Mouse (Mus musculus): ENCODE measurements around the gene Klhl10.

DNA sequence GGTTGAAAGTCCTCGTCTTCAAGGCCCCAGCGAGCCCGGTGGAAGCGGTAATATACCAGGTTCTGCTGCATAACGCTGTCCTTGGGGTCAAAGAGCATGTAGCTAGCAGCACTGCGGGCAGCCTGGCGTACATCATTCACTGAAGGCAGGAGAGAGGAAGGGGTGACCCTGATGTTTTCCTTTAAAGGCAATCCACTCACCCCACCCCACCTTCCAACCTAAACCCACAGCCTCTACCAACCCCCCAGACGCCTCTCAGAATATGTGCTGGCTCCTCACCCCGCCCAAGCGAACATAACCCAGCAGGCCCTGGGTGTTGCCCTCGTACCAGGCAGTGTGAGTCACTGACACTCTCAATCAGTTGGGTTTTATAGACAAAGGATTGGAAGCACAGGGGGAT, 30.0 kb upstream of the Klhl10 start:
- TF ChIP-seq CHD1 (IDR thresholded peaks at IDR 0.05; ENCODE audit: low read depth, low read length): no peak
- no peak for TF ChIP-seq MEF2A (IDR thresholded peaks at IDR 0.05; ENCODE audit: extremely low read depth, insufficient replicate concordance, low read depth, low read length, poor library complexity, severe bottlenecking)
- no peak for TF ChIP-seq EP300 (IDR thresholded peaks at IDR 0.05; ENCODE audit: low read depth in 1 of 2, low read length in 2 of 2)
- no peak for TF ChIP-seq MAFK (IDR thresholded peaks at IDR 0.05; ENCODE audit: borderline replicate concordance, low read depth, low read length)
- no peak for TF ChIP-seq CTCF (IDR thresholded peaks at IDR 0.05 in 2 of 3, conservative IDR thresholded peaks at IDR 0.05 in 1 of 3; ENCODE audit: control insufficient read depth in 1 of 3, insufficient read depth in 1 of 3, low read depth in 2 of 3, low read length in 3 of 3, poor library complexity in 1 of 3, severe bottlenecking in 1 of 3)
- no peak for TF ChIP-seq E2F4 (IDR thresholded peaks at IDR 0.05; ENCODE audit: borderline replicate concordance, low read depth, low read length)
- no peak for TF ChIP-seq POLR2A (IDR thresholded peaks at IDR 0.05; ENCODE audit: control insufficient read depth in 1 of 2, insufficient read depth in 1 of 2, low read depth in 1 of 2, low read length in 2 of 2, poor library complexity in 1 of 2)
- TF ChIP-seq KAT2A (conservative IDR thresholded peaks at IDR 0.05; ENCODE audit: low read depth, low read length): no peak
